Mouse (Mus musculus) heart, postnatal 10 days (tissue): Measurements from ENCODE around the gene Rbfox1. TPM values are rescaled to one million over a fixed set of nuclear protein-coding genes. Genes with fewer than 3 reads are reported as not detected.

Experiments
- DNase-seq, 2 experiments: peaks; one replicate each; pipeline ENCODE4 v3.0.0; 2021
- intact Hi-C: fragments of 180-260 bp; cut with DNase I; formaldehyde crosslinking; loops from one replicate; pipeline ENCODE4 v1.15.1; 2025
- total RNA-seq, 2 experiments: library from RNA; stranded (reverse); gene quantifications; 2 replicates each; pipeline ENCODE4 v1.2.3; 2021

Gene Rbfox1
- total RNA-seq, 2 experiments from 2014 or later = 35.7 to 36.6 TPM

DNA sequence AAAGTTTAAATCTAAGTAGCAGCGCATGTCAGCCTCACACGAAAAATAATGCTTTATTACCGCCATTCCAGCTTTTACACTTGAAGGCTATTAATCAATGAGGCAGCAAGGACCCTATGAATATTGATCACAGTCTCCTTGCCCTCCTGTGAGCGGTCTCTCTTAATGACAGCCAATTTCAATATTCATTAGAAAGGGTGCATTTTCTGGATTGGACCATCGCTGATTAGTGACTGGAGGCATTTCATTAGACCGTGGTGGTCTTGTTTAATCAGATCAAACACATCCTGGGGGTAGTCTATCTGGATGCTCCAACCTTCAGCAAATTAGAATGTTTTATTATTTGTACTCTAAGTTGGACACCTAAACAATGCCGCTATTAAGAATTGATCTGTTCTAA is 1091.2 kb downstream of the Rbfox1 start:
- intact Hi-C loops = no loop called here
- no peak for DNase-seq

DNA sequence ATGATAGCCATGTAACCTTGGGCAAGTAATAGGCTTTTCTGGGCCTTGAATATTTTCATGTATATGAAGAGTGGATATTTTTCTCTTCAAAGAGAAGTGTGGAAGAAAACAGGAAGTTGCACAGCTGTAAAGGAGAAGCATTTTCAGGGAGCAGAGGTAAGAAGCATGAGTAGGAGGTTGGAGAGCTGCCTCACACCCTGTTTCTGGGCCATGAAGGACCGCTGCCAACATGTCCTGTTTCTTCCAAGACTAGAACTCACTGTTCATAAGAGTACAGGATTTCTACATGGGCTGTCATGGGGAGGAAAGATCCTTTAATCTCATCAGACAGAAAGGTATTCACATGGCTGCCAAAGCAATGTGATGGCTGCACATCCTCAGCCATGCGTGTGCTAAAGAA is 1098.8 kb downstream of the Rbfox1 start:
- no peak for DNase-seq
- intact Hi-C loops = no loop called here

GRCm38 (mm10) chr16:6986031-6986430 is 1100.9 kb downstream of the Rbfox1 start:
- peak; percentile 87 to 88 for DNase-seq
- intact Hi-C loops = no loop called here

GRCm38 (mm10) chr16:6986494-6986893 is 1101.3 kb downstream of the Rbfox1 start:
- no peak for DNase-seq
- intact Hi-C loops = no loop called here

GRCm38 (mm10) chr16:6992251-6992650 is 1107.1 kb downstream of the Rbfox1 start:
- DNase-seq = peak; percentile 55 to 57
- intact Hi-C loops = no loop called here

- no peak for DNase-seq
- intact Hi-C loops = no loop called here
These were observed 1108.0 kb downstream of the Rbfox1 start for GRCm38 (mm10) chr16:6993180-6993579.

DNA sequence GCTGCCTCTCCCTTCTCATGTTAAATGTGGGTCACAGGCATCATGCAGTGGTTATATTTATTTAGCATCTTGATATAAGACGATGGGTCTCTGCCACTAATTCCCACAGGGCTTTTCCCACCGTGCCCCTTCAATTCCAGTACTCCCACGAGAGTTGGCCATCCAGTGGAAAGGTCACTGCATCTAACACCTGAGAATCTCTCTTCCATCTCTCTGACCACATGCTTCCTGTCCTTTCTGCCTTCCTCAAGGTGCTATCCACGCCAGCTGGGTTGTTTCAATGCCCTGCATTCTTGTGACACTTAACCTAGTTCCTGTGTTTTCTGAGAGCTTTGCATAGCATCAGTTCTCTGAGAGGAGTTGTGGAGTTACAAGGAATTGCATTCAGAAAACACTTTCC is 1112.0 kb downstream of the Rbfox1 start:
- intact Hi-C loops = no loop called here
- DNase-seq = no peak

GRCm38 (mm10) chr16:6997834-6998233 is 1112.7 kb downstream of the Rbfox1 start:
- DNase-seq = no peak
- intact Hi-C loops = no loop called here

DNA sequence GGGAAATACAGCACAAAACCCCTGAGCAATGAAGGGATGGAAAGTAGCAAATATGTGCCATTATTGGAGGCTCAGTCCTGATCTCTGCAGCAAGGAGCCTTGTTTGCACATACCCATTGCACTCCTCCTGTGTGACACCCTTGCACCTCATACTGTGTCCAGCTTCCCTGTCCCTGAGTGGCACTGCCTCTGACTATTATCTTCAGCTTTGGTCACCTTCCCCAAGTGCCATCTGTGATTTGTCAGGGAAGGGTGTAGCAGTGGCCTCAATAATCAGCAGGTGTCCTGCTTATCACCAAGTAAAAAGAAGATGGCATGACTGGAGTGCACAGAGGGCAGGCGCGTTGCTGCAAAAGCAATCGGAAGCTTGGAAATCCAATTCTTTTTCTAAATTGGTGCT is 1119.4 kb downstream of the Rbfox1 start:
- DNase-seq = no peak
- intact Hi-C loops = no loop called here

GRCm38 (mm10) chr16:7005478-7005877 is 1120.3 kb downstream of the Rbfox1 start:
- peak; percentile 20 to 40 for DNase-seq
- intact Hi-C loops = no loop called here

- intact Hi-C loops = no loop called here
- DNase-seq = no peak
These were observed 1132.2 kb downstream of the Rbfox1 start for GRCm38 (mm10) chr16:7017310-7017709.

- no peak for DNase-seq
- intact Hi-C loops = no loop called here
These were observed 1149.1 kb downstream of the Rbfox1 start for GRCm38 (mm10) chr16:7034231-7034630.

DNA sequence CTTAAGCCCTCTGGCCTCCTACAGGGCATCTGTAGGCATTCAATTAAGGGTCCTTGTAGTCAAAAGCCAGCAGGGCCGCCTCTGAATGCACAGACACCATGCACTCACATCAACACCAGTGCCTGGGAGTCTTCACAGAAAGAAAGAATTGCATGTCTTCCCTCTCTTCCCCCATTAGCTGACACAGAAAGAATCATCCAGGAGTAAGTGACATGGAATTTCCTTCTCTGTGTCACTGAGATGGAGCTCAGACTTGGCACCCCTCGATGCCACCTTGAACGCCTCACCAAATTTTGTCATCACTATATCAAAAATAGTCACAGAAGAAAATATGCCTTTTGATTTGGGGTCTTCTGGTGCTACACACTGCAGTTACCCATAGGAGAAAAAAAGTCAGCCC is 1151.4 kb downstream of the Rbfox1 start:
- no peak for DNase-seq
- intact Hi-C loops = no loop called here

GRCm38 (mm10) chr16:7036988-7037387 is 1151.8 kb downstream of the Rbfox1 start:
- intact Hi-C loops = no loop called here
- DNase-seq = no peak

DNA sequence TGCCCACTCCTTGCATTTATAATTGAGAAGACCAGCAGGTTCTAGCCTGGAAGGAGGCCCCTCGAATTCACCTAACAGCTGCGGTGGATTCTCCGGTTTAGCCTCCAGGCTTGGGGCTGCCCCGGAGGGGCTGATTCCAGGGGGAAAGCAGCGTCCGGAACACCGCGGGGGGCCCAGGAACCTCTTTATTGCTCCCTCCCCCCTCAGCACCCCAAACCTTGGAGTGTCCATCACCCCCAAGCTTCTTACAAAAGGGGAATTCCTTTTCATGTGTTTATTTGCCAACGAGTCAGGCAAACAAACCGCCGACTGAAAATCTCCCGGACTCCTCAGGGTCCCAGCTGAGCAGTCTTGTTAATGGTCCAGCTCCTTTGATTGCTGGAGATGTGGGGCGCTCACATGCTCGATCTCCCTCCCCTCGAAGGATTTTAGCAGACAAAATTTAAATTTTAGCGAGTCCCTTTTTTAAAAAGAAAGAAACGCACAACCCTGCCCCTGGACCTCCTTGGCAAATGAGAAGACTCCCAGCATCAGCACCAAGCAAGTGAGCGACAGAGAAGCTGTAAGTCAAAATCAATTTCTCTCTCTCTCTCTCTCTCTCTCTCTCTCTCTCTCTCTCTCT is 1153.6 kb downstream of the Rbfox1 start:
- intact Hi-C loops = no loop called here
- no peak for DNase-seq

DNA sequence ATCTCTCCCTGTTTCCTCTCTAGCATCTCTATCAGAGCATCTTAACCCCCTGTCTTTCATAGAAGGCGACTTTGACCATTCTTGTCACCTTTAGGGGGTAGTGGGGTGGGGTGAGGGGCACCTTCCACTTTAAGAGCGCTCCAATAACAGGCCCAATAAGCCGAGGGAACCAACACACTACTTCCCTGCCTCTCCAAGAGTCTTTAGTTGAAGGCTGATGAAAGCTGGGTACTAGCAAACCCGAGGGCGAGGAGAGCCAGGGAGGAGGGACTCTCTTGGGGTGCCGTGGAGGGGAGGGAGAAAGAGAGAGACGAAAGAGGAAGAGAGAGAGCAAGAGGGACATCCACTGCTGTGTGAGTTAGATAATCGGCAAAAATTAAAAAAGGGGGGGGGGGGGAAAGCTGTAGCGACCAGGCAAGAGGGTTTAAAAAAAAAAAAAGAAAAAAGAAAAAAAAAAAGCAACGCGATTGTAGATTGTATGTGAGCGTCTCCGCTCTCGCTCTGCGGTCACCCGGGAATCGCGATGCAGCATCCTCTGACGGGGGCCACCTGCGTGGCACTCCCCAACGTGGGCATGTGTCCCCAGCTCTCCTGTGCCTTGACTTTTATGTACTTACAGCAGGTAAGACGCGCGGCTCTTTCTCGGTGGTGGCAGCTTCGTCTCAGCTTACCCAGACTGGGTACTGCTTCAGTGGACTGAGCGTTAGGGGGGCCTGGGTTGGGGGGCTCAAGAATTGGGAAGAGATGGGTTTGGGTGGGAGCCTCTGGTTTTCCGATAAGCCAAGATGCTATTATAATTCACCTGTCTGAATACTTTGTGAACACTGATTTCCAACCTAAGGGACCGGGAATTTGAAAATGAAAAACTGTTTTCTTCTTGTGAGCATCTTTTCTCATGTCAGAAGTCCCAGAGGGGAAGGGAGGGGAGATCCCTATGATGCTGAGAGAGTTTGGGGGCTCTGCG is 1154.5 kb downstream of the Rbfox1 start:
- intact Hi-C loops = loop anchor here (10.0 kb wide), 1 partner anchor 895 kb away; no protein-coding TSS in a partner anchor

DNA sequence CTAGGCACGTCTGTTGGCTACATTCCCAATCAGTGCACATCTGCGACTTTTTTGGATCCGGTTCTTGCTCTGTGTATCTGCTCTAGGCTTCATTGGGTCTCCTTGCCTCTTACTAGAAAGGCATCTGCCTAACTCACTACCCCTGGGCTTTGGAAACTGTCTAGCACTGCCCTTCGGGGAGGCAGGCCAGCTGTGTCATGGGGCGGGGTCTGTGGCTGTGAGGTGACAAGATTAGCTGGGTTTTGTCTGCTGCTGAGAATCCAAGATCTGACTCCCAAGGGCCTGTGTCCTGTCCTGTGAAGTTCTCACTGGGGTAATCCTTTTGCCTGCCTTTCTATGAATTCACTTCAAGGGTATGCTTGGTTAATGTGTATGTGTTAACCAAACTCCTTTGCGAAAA is 1155.5 kb downstream of the Rbfox1 start:
- no peak for DNase-seq
- intact Hi-C loops = loop anchor here (10.0 kb wide), 1 partner anchor 894 kb away; no protein-coding TSS in a partner anchor

More for the DNA sequence above, 1154.5 kb downstream of the Rbfox1 start:
- peak in 1 of 2 experiments; percentile 17 for DNase-seq

DNA sequence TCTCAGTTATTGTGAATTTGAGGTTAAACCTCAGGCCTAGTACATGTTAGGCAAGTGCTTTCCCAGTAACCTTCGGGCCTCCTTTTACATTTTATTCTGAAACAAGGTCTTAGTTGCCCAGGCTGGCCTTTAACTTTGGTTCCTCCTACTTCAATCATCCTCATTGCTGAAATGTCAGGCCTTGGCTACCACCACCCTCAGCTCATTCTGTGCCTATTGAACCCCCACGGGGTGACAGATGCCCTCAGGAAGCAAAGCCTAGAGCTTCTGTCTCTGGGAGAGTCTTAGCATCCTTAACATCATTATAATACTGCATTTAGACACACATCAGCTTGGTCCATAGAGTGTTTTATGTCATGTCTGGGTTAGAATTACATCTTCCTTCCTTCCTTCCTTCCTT is 1162.3 kb downstream of the Rbfox1 start:
- no peak for DNase-seq
- intact Hi-C loops = loop anchor here (5.0 to 10.0 kb wide), 2 partner anchors 210 to 887 kb away; no protein-coding TSS in a partner anchor

DNA sequence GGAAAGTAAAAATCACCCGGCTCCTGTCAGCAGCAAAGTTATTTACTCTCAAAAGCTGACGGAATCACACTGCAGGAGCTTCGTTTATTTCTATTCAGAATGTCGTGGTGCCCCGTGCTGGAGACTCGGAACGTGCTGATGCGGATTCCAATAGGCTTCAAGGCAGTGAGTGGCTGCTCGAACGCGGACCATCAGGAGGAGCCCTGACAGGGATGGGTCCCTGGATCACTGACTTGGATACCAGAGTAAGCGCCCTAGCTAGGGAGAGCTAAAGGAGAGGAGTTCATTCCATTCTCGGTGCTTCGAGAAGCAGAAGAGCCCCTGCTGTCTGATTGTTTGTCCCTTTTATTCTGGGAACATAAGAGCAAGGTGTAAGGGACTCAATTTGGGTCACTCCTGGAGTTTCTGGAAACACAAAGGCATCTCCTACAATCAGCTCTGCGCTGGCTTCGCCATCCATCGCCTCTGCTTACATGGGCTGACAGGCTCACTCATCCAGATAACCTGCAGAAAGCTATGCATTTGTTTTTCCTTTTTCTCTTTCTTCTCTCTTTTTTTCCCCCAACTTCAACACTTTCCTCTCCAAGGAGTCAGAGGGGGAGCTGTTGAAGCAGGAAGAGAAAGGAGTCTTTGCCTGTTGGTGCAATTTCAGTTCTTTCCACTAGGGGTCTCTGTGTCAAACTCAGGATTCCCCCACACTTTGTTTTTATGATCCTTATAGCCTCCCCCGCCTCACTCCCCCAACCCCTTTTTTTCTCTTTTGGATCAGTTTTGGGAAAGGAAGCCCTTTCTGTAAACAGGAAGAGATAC is 1164.2 kb downstream of the Rbfox1 start:
- intact Hi-C loops = loop anchor here (2.0 to 10.0 kb wide), 3 partner anchors 212 to 885 kb away; no protein-coding TSS in a partner anchor

DNA sequence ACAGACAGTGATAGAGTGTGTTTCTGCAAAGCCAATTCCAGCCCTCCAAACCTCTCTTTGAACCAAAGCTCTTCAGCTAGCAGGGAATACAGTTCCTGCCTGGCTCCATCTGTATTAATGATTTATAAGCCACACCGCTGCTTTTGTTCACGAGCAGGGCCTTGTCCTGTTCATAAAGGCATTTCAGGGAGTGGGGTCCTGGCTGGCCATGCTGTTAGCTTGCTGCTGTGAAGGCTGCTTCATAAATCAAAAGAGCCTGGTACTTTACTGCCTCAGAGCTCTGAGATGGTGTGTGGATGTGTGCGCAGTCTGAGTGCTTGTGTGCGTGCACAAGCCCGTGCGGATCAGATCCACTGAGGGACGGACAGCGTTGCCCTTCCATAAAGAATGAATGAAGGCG is 1165.8 kb downstream of the Rbfox1 start:
- intact Hi-C loops = loop anchor here (5.0 kb wide), 2 partner anchors 51 to 101 kb away; no protein-coding TSS in a partner anchor
- no peak for DNase-seq

More for the DNA sequence above, 1164.2 kb downstream of the Rbfox1 start:
- DNase-seq = peak; percentile 70 to 79

DNA sequence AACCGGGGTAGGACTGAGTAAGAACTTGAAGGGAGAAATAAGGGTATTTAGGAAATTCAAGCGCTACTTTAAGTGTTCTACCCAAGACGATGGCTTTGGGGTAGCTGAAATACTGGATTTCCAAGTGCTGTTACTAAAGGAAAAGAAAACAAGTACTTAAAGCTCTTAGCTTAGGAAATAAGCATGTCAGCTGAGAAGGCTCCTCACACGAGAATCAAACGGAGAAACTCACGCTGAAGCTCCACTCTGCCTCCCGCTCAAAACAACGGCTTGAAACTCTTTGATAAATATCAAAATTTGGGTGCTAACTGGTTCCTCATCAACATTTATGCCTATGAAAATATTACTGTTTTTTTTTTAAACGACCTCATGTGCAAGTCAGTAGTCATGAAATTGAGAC is 1166.8 kb downstream of the Rbfox1 start:
- DNase-seq = no peak
- intact Hi-C loops = loop anchor here (5.0 kb wide), 2 partner anchors 50 to 100 kb away; no protein-coding TSS in a partner anchor
